ENCODE assay signal across 24 mouse cellular contexts in genomic region chr1:171606656-171607055, GRCm38 (mm10). TPM values are rescaled to one million over a fixed set of nuclear protein-coding genes. Genes with fewer than 3 reads are reported as not detected.
A peak's percentile ranks its signal among the peaks of the same experiment; 100 is the strongest.
DNase-seq lines count a peak whose midpoint lies in the region; TF ChIP-seq lines count a peak whose summit lies in the region.
"Had no signal": no experiment of that assay in that cellular context is flagged by ENCODE, and none has a peak within 500 bp of the region (broad histone marks: within the 10 kb centered on the region; RNA-seq: fewer than 3 reads in every experiment).

No protein-coding gene starts in this region.

- peak overlapping the region; percentile 66; the same call in 1 of the 2 replicates for H3K27ac ChIP-seq in spleen, adult 2 months (ENCODE audit: insufficient read depth, low read length)
- H3K27ac ChIP-seq in bone marrow, adult 2 months (ENCODE audit: control insufficient read depth, insufficient read depth, low read depth, low read length, poor library complexity): no peak overlapping the region
- H3K27ac ChIP-seq: embryonic facial prominence, embryonic 15.5 days; heart, embryonic 10.5 days; hindbrain, postnatal 0 days; limb, embryonic 10.5 days; liver, embryonic 13.5 days had no signal

- no peak for DNase-seq in spleen, adult 2 months (ENCODE audit: low read depth in 1 of 2, low spot score in 2 of 2)
- no peak for DNase-seq in spleen, adult 12 weeks (ENCODE audit: low spot score)
- peak; percentile 43 for DNase-seq in CD4-positive, CD25-positive, alpha-beta regulatory T cell, adult 2 months (ENCODE audit: low read depth, low spot score)
- peak; percentile 52 for DNase-seq in naive thymus-derived CD4-positive, alpha-beta T cell, adult 2 months (ENCODE audit: low read depth)
- no peak for DNase-seq in layer of hippocampus, adult 9-11 months
- DNase-seq in ovary, postnatal 10 days (ENCODE audit: low spot score): no peak
- DNase-seq: adrenal gland, postnatal 10 days; cerebellum, adult 9-10 months; heart, postnatal 10 days; kidney, adult 18-20 months; liver, embryonic 13.5 days; right cerebral cortex, postnatal 14 days had no signal

- H3K27me3 ChIP-seq in spleen, adult 2 months (ENCODE audit: control insufficient read depth, insufficient read depth, low read length): no peaks in the 10 kb centered on the region
- H3K27me3 ChIP-seq: embryonic facial prominence, embryonic 15.5 days; liver, embryonic 13.5 days had no signal

- peaks cover 4% of the 10 kb centered on the region; the same call in 1 of the 2 replicates for H3K4me1 ChIP-seq in spleen, adult 2 months (ENCODE audit: control insufficient read depth, insufficient read depth, insufficient read length)
- H3K4me1 ChIP-seq in bone marrow, adult 2 months (ENCODE audit: control insufficient read depth, insufficient read depth, low read length): peaks cover 2% of the 10 kb centered on the region; the same call in 1 of the 2 replicates
- H3K4me1 ChIP-seq: embryonic facial prominence, embryonic 15.5 days; heart, embryonic 10.5 days; limb, embryonic 10.5 days; liver, embryonic 13.5 days had no signal

- H3K36me3 ChIP-seq in spleen, adult 2 months (ENCODE audit: control insufficient read depth, insufficient read depth, low read length): peaks cover 7% of the 10 kb centered on the region
- H3K36me3 ChIP-seq: embryonic facial prominence, embryonic 15.5 days; heart, embryonic 10.5 days; limb, embryonic 10.5 days; liver, embryonic 13.5 days had no signal

- no peak for TF ChIP-seq CTCF in spleen, adult 2 months (IDR thresholded peaks at IDR 0.05; ENCODE audit: extremely low read depth, insufficient read depth, insufficient read length, insufficient replicate concordance)
- TF ChIP-seq CTCF in bone marrow, adult 2 months (IDR thresholded peaks at IDR 0.05; ENCODE audit: control insufficient read depth, insufficient read depth, low read length): no peak

- 11% methylated on average over 3 of the region's 3 CpGs for WGBS in spleen, adult 2 months
- WGBS in bone marrow, adult 2 months: 23% methylated on average over 3 of the region's 3 CpGs

- H3K4me3 ChIP-seq in spleen, adult 2 months (ENCODE audit: extremely low read depth, insufficient read depth, insufficient read length): peak overlapping the region; percentile 64
- peak overlapping the region; percentile 56 for H3K4me3 ChIP-seq in bone marrow, adult 2 months (replicated peaks; ENCODE audit: control insufficient read depth, low read depth, low read length)
- H3K4me3 ChIP-seq: embryonic facial prominence, embryonic 15.5 days; heart, embryonic 10.5 days; limb, embryonic 10.5 days; liver, embryonic 13.5 days had no signal

- no peak for TF ChIP-seq POLR2A in spleen, adult 2 months (IDR thresholded peaks at IDR 0.05; ENCODE audit: low read depth, low read length)
- TF ChIP-seq POLR2A in bone marrow, adult 2 months (IDR thresholded peaks at IDR 0.05; ENCODE audit: borderline replicate concordance, control insufficient read depth, low read depth, low read length): no peak

RNA-seq across cellular contexts. Expression of gene Ly9, which starts 0.6 kb away (rescaled TPM):
- 23.8 and 27.7 TPM in 2 replicates for polyA plus RNA-seq in spleen, adult 2 months (2012; rRNA removed)
- 12.8 and 23.7 TPM in 2 replicates for polyA plus RNA-seq in bone marrow, adult 2 months (2011; ENCODE audit: insufficient read depth, insufficient read length, low replicate concordance, missing spikeins)
- polyA plus RNA-seq: forebrain, embryonic 14.5 days; heart, embryonic 10.5 days; hindbrain, embryonic 11.5 days; hindbrain, postnatal 0 days; limb, embryonic 10.5 days; midbrain, embryonic 11.5 days; neural tube, embryonic 11.5 days; stomach, embryonic 14.5 days had no signal

RNA-seq across cellular contexts. Expression of gene Slamf7, which starts 46.2 kb away (rescaled TPM):
- polyA plus RNA-seq in spleen, adult 2 months (2012; rRNA removed): 9.6 and 12.3 TPM in 2 replicates
- 3.1 and 4.7 TPM in 2 replicates for polyA plus RNA-seq in bone marrow, adult 2 months (2011; ENCODE audit: insufficient read depth, insufficient read length, low replicate concordance, missing spikeins)
- polyA plus RNA-seq: forebrain, embryonic 14.5 days; heart, embryonic 10.5 days; hindbrain, embryonic 11.5 days; hindbrain, postnatal 0 days; kidney, embryonic 16.5 days; limb, embryonic 10.5 days; liver, embryonic 13.5 days; midbrain, embryonic 11.5 days; neural tube, embryonic 11.5 days had no signal

RNA-seq across cellular contexts. Expression of gene Cd244a, which starts 47.7 kb away (rescaled TPM):
- 5.7 and 6.8 TPM in 2 replicates for polyA plus RNA-seq in spleen, adult 2 months (2012; rRNA removed)
- 1.9 and 4.0 TPM in 2 replicates for polyA plus RNA-seq in bone marrow, adult 2 months (2011; ENCODE audit: insufficient read depth, insufficient read length, low replicate concordance, missing spikeins)
- polyA plus RNA-seq: brain, embryonic 14.5 days; forebrain, embryonic 14.5 days; hindbrain, embryonic 11.5 days; hindbrain, postnatal 0 days; limb, embryonic 10.5 days; midbrain, embryonic 11.5 days had no signal

Comparison
In these comparisons a context has a peak if more than half of its experiments do, and no peak if none do; other contexts are left out.
1. DNase-seq: peak in CD4-positive, CD25-positive, alpha-beta regulatory T cell, adult 2 months (single experiment) and naive thymus-derived CD4-positive, alpha-beta T cell, adult 2 months (single experiment); none in spleen, adult 2 months (0 of 2), spleen, adult 12 weeks (single experiment), layer of hippocampus, adult 9-11 months (single experiment) and ovary, postnatal 10 days (single experiment).